Mouse (Mus musculus): ENCODE data around the gene Tmem121b. TPM values are rescaled to one million over a fixed set of nuclear protein-coding genes. Genes with fewer than 3 reads are reported as not detected.
A peak's percentile ranks its signal among the peaks of the same experiment; 100 is the strongest.

Tmem121b gene
- polyA plus RNA-seq (2015; fragmentation: Nextera tagmentation; extraction: Ambion mirVana) = 0.17 and 0.20 TPM in 2 replicates

DNA sequence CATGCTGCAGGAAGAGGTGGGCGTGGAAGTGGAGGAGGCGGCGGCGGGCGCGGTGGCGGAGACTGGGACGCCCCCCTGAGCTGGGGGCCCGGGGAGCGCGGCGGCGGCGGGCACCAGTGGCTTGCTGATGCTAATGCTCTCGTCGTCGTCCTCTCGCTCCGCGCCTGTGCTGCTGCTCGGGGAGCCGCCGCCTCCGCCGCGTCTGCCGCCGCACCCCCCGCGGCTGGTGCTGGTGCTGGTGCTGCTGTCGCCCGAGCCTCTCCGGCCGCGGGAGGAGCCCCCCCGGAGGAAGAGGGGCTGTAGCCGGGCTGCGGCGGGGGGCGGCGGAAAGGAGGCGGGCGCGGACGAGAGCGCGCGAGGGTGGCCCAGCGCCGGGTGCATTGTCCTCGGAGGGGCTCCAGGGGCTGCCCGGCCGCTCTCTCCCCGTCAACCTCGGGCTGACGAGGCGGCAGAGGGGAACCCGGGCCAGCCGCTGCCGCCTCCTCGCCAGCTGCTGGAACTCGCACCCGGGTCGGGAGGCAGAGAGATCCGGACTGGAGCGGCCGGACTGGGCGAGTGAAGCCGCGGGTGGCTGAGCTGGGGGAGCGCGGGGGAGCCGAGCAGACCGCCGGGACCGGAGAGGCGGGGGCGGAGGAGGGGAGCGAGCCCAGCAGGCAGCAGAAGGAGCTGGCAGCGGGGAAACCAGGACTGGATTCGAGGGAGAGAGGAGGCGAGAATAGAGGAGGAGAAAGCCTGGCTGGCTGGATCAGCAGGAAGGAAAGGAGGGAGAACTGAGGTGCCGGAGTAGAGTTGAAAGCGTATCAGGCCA lies at the start of gene Tmem121b:
TSS of gene Tmem121b (minus strand) at position 434 of the 808 bp plus-strand sequence.
- peaks cover 31% of the 10 kb centered on the region for H3K4me1 ChIP-seq
- no peaks in the 10 kb centered on the region for H3K36me3 ChIP-seq
- WGBS = 1% methylated on average over 80 of the region's 84 CpGs
- peak; percentile 70; the same call in 1 of the 2 replicates for ATAC-seq (ENCODE audit: borderline replicate concordance, extremely low read depth, low FRiP score, low TSS enrichment)
- no peak within 1 kb of the TSS for H3K27ac ChIP-seq
- H3K4me2 ChIP-seq = peak within 1 kb of the TSS; percentile 100
- H3K9ac ChIP-seq = peak within 1 kb of the TSS; percentile 48
- no peaks in the 10 kb centered on the region for H3K9me3 ChIP-seq
- H3K27me3 ChIP-seq = peaks cover 45% of the 10 kb centered on the region
- H3K4me3 ChIP-seq = peak within 1 kb of the TSS; percentile 64

DNA sequence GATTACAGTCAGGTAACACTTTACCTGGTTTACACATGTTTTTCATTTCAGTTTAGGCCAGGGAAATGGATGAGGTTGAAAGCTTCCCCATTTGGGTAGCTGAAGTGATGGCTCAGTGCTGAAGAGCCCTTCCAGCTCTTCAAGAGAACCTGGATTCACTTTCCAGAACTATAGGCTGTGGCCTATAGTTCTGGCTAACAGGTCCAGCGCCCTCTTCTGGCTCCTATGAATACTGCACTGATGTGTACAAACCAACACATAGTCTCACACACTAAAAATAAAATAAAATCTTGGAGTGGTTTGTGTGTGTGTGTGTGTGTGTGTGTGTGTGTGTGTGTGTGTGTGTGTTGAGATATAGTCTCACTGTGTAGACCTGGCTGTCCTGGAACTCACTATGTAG lies 48.5 kb upstream of the Tmem121b start:
- 3% methylated on average over 1 of the region's 1 CpGs for WGBS
- no peak overlapping the region for H3K4me2 ChIP-seq
- ATAC-seq (ENCODE audit: borderline replicate concordance, extremely low read depth, low FRiP score, low TSS enrichment) = no peak
- H3K4me1 ChIP-seq = peaks cover 6% of the 10 kb centered on the region
- no peak overlapping the region for H3K4me3 ChIP-seq
- H3K27ac ChIP-seq = no peak overlapping the region
- no peak overlapping the region for H3K9ac ChIP-seq
- H3K9me3 ChIP-seq = no peaks in the 10 kb centered on the region
- H3K36me3 ChIP-seq = no peaks in the 10 kb centered on the region
- no peaks in the 10 kb centered on the region for H3K27me3 ChIP-seq

DNA sequence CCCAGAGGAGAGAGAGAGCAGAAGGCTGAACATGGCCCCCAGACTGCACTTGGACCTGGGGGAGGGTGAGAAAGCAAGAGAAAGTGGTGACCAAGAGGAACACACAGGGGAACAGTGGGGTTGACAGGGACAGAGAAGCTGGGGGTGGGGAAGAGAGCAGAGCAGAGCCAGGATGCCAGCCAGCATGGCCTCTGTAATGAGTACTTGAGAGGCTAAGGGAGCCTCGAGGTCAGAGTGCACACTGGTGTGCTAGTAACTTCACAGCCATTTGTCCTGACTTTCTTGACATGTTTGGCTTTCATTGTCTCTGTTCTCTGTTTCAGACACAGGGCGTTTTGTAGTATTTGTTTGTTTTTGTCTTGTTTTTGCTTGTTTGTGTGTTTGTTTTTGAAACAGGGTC lies 47.8 kb upstream of the Tmem121b start:
- Histone ChIP-seq H3K36me3 (no peaks in the 10 kb centered on the region), H3K4me2 (no peak overlapping the region), H3K4me3 (no peak overlapping the region), H3K4me1 (peaks cover 6% of the 10 kb centered on the region), H3K27ac (no peak overlapping the region), H3K9ac (no peak overlapping the region), H3K9me3 (no peaks in the 10 kb centered on the region), H3K27me3 (no peaks in the 10 kb centered on the region)
- ATAC-seq (ENCODE audit: borderline replicate concordance, extremely low read depth, low FRiP score, low TSS enrichment) = no peak
- 26% methylated on average over 2 of the region's 2 CpGs for WGBS

DNA sequence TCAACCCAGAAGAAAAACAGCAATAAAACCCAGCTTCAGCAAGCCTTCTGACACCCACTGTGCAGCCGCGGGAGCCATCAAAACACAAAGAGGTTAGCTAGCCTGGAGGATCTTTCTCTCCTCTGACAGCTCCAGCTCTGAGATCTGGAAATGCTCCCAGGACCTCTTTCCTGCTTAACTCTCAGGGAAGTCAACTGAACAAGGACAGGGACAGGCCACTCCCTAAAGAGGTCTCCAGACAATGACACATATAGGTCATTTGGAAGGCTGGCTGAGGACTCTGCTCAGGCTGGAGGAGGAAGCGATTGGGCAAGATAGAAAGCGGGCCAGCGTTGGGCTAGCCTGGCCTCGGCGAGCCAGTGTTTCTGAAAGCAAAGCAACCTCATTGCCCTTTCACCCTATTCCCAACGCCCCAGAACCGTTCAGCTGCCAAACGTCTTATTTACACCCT lies 46.2 kb upstream of the Tmem121b start:
- H3K4me1 ChIP-seq = peaks cover 6% of the 10 kb centered on the region
- no peaks in the 10 kb centered on the region for H3K27me3 ChIP-seq
- no peak overlapping the region for H3K4me3 ChIP-seq
- no peak overlapping the region; the same call in 1 of the 2 replicates for H3K9ac ChIP-seq
- no peaks in the 10 kb centered on the region for H3K36me3 ChIP-seq
- no peak overlapping the region for H3K27ac ChIP-seq
- H3K9me3 ChIP-seq = no peaks in the 10 kb centered on the region
- WGBS = 49% methylated on average over 10 of the region's 10 CpGs
- ATAC-seq (ENCODE audit: borderline replicate concordance, extremely low read depth, low FRiP score, low TSS enrichment) = 0 out of 2 replicates have a peak, but pooled peaks have one; percentile 19
- peak overlapping the region; percentile 70 for H3K4me2 ChIP-seq

DNA sequence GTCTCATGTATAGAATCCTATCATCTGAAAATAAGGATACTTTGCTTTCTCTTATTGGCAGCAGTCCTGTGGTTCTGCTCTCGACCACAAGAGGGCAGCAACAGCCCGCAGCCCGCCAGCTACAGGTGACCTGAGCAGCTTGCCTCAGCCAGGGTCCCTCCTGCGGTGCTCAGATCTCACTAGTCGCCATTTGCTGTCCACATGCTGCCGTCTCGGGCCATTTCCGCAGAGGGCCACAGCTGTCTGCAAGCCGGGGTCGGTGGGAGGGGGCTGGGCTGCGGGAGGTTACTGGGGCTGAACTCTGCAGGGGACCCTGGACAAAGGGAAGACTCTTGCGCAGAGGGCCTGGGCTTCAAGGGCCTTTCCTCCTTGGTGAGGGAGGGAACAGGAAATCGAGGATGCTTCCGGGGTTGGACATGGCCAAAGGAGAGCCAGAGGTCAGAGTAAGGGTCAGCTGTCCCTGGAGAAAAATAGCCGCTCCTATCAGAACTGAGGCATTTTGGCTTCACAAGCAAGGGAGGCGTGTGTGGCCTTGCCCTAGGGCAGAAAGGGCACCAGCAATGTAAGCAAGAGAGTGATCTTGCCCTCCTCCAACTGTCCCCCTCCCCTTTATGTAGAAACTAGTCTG lies 45.6 kb upstream of the Tmem121b start:
- H3K27ac ChIP-seq = no peak overlapping the region

DNA sequence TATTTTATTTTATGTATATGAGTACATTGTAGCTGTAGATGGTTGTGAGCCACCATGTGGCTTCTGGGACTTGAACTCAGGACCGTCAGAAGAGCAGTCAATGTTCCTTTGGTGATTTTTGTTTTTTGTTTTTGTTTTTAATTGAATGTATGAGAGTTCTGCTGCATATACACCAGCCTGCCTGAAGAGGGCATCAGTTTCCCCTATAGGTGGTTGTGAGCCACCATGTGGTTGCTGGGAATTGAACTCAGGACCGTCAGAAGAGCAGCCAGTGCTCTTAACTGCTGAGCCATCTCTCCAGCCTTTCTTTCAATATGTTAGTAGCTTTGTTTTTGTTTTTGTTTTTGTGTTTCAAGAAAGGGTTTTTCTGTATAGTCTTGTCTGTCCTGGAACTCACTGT lies 42.7 kb upstream of the Tmem121b start:
- H3K27me3 ChIP-seq = no peaks in the 10 kb centered on the region
- ATAC-seq (ENCODE audit: borderline replicate concordance, extremely low read depth, low FRiP score, low TSS enrichment) = no peak
- no peak overlapping the region for H3K4me3 ChIP-seq
- no peak overlapping the region for H3K4me2 ChIP-seq
- no peaks in the 10 kb centered on the region for H3K9me3 ChIP-seq
- no peaks in the 10 kb centered on the region for H3K36me3 ChIP-seq
- WGBS = 80% methylated on average over 2 of the region's 2 CpGs
- H3K9ac ChIP-seq = no peak overlapping the region
- H3K4me1 ChIP-seq = peaks cover 6% of the 10 kb centered on the region
- no peak overlapping the region for H3K27ac ChIP-seq

More for the DNA sequence above, 45.6 kb upstream of the Tmem121b start:
- no peaks in the 10 kb centered on the region for H3K9me3 ChIP-seq
- H3K36me3 ChIP-seq = no peaks in the 10 kb centered on the region
- WGBS = 5% methylated on average over 16 of the region's 16 CpGs
- ATAC-seq (ENCODE audit: borderline replicate concordance, extremely low read depth, low FRiP score, low TSS enrichment) = peak; percentile 80
- peaks cover 6% of the 10 kb centered on the region for H3K4me1 ChIP-seq
- H3K27me3 ChIP-seq = no peaks in the 10 kb centered on the region
- peak overlapping the region; percentile 31 for H3K4me3 ChIP-seq
- H3K4me2 ChIP-seq = peak overlapping the region; percentile 70
- peak overlapping the region; percentile 19; the same call in 1 of the 2 replicates for H3K9ac ChIP-seq

DNA sequence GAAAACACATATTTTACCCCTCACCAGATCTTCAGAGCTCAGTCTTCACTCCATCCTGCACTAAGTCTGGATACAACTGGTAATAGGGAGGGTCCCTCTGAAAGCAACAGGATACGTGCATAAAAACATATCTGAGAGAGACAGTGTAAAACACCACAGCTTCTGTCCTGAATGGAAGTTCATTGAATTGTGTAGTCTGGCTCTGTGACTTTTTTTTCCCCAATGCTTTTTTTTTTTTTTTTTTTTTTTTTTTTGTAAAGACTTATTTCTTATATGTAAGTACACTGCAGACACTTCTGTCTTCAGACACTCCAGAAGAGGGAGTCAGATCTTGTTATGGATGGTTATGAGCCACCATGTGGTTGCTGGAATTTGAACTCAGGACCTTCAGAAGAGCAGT lies 39.0 kb upstream of the Tmem121b start:
- ATAC-seq (ENCODE audit: borderline replicate concordance, extremely low read depth, low FRiP score, low TSS enrichment) = no peak
- H3K4me1 ChIP-seq = peaks cover 11% of the 10 kb centered on the region
- 70% methylated on average over 1 of the region's 1 CpGs for WGBS
- H3K9me3 ChIP-seq = no peaks in the 10 kb centered on the region
- no peak overlapping the region for H3K4me3 ChIP-seq
- no peak overlapping the region for H3K27ac ChIP-seq
- no peaks in the 10 kb centered on the region for H3K36me3 ChIP-seq
- no peak overlapping the region for H3K4me2 ChIP-seq
- no peaks in the 10 kb centered on the region for H3K27me3 ChIP-seq
- no peak overlapping the region for H3K9ac ChIP-seq

DNA sequence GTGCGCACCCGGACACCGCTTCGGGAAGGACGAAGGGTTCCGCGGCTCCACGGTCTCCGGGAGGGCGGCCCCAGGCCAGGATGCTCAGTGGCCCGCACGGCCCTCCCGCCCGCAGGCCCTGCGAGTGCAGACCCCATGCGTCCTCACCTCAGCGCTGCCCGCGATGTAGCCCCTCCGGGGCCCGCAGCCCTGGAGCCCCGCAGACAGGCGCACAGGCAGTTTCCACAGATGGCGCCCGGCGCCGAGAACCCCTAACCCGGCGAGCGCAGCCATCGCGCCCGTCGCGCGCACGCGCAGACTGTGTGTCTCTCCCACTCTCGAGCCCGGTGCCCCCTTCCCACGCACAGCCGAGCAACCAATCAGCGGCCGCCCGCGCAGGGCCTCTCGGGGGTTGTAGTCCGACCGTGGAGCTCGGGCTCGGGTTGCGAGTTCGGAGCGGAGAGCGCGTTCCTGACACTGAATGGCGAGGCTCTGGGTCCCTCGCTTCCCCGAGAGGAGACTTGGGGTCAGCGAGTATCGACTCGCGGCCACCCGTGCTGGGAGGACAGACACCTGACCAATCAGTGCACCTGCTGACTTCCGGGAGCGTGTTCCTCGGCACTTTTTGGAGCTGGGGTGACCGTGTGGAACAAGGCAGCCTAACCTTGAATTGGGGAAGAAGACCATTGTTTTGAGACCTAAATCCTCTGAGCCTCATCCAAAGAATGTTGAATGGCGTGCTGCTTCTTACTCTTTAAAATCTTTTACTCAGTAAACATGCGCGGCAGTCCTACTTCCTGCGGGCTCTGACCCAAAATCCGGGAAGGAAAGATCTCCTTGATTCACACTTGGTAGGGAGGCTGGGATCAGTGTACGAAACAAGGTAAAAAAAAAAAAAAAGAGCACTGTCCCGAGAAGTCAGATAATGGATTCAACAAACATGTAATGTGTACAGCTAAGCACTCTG lies 37.7 kb upstream of the Tmem121b start, which contains the start of gene Hdhd5:
TSS of gene Hdhd5 (minus strand) at position 300 of the 946 bp plus-strand sequence.
- peak; percentile 99 for ATAC-seq (ENCODE audit: borderline replicate concordance, extremely low read depth, low FRiP score, low TSS enrichment)
- no peaks in the 10 kb centered on the region for H3K36me3 ChIP-seq
- no peak within 1 kb of the TSS for H3K27ac ChIP-seq
- peak within 1 kb of the TSS; percentile 75 for H3K4me2 ChIP-seq
- H3K4me1 ChIP-seq = peaks cover 11% of the 10 kb centered on the region
- WGBS = under 1% methylated on average over 75 of the region's 75 CpGs
- no peaks in the 10 kb centered on the region for H3K9me3 ChIP-seq
- peak within 1 kb of the TSS; percentile 69 for H3K4me3 ChIP-seq
- peak within 1 kb of the TSS; percentile 72 for H3K9ac ChIP-seq
- H3K27me3 ChIP-seq = no peaks in the 10 kb centered on the region

DNA sequence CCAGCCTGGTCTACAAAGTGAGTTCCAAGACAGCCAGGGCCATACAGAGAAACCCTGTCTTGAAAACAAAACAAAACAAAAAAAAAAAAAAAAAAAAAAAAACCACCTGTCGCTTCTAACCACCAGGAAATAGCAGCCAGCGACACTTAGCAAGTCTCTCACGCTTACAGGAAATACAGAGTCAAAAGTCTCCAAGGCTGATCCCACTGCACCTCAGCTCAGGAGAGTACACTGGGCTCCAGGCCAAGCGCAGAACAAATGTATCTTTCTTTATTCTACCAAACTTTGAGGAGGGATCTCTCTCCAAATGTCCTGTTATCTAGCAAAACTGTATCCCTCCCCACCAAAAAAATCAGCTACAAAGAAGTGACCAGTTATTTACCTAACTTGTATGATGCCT lies 35.5 kb upstream of the Tmem121b start:
- Histone ChIP-seq H3K36me3 (no peaks in the 10 kb centered on the region), H3K4me2 (no peak overlapping the region), H3K27ac (no peak overlapping the region), H3K4me3 (no peak overlapping the region), H3K9ac (no peak overlapping the region), H3K27me3 (no peaks in the 10 kb centered on the region), H3K9me3 (no peaks in the 10 kb centered on the region), H3K4me1 (peaks cover 11% of the 10 kb centered on the region)
- ATAC-seq (ENCODE audit: borderline replicate concordance, extremely low read depth, low FRiP score, low TSS enrichment) = no peak
- WGBS = 69% methylated on average over 4 of the region's 4 CpGs

DNA sequence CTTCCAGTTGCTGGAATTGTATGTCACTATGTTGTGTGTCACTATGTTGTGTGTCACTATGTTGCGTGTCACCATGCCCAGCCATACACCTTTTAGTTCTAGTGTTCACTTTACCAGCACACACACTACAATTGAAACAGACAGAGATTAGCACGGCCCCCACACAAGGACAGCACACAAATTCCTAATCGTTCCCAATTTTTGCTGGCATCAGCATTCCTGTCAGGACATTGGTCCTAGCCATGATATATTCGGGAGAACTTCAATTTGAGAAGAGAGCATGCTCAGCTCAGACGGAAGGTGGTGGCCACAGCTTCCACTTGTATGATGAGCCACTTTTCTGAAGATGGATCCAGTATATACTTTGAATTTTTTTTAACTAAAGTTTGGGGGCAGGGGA lies 31.2 kb upstream of the Tmem121b start:
- no peaks in the 10 kb centered on the region for H3K27me3 ChIP-seq
- no peak overlapping the region for H3K9ac ChIP-seq
- H3K27ac ChIP-seq = no peak overlapping the region
- peaks cover 6% of the 10 kb centered on the region for H3K4me1 ChIP-seq
- no peaks in the 10 kb centered on the region for H3K9me3 ChIP-seq
- 87% methylated on average over 5 of the region's 5 CpGs for WGBS
- ATAC-seq (ENCODE audit: borderline replicate concordance, extremely low read depth, low FRiP score, low TSS enrichment) = no peak
- no peak overlapping the region for H3K4me2 ChIP-seq
- peaks cover 8% of the 10 kb centered on the region for H3K36me3 ChIP-seq
- no peak overlapping the region for H3K4me3 ChIP-seq

DNA sequence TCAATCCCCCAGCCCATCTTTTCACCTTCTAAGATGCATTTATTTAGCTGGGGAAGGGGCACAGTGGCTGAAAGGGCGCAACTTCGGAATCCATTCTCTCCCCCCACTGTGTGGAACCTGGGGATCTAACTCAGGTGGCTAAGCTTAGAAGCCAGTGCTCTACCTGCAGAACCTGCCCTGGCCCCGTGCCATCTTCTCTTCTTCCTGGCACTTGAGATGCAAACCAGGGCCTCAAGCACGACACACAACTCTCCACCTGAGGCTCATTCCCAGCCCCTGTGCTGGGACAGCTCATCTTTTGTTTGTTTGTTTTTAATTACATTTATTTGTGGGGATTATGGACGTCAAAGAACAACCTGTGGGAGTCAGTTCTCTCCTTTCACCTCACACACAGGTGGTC lies 26.0 kb upstream of the Tmem121b start:
- Histone ChIP-seq H3K27me3 (no peaks in the 10 kb centered on the region), H3K9me3 (no peaks in the 10 kb centered on the region), H3K27ac (no peak overlapping the region), H3K9ac (no peak overlapping the region), H3K4me3 (no peak overlapping the region), H3K4me2 (no peak overlapping the region), H3K36me3 (peaks cover 11% of the 10 kb centered on the region), H3K4me1 (no peaks in the 10 kb centered on the region)
- 62% methylated on average over 5 of the region's 5 CpGs for WGBS
- ATAC-seq (ENCODE audit: borderline replicate concordance, extremely low read depth, low FRiP score, low TSS enrichment) = no peak
